Mouse (Mus musculus): ENCODE measurements around the gene Fes. TPM values are rescaled to one million over a fixed set of nuclear protein-coding genes. Genes with fewer than 3 reads are reported as not detected.

Gene Fes
- polyA plus RNA-seq, 1 experiment from 2014 or later = 9.0 TPM

GRCm38 (mm10) chr7:80352920-80353319, 34.8 kb downstream of the Fes start:
- peaks cover 18% of the 10 kb centered on the region for H3K4me1 ChIP-seq
- WGBS = 93% methylated on average over 8 of the region's 8 CpGs

DNA sequence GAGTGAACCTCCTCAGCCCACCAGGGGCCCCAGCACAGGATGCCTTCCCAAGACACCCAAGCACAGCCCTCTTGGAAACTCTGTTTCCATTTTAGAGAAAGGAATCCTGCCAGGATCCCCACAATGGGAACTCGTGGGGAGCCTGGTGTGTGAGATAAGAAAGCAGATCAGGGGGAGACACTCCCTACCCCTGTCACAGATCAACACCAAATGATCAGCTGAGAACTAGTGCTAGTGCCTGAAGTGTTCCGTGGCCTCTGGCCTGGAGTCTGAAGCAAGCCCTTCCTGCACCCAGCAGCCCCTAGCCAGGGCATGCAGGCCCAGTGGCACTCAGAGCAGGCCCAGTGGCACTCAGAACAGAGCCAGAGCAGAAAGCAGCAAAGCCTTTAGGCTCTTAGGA, 36.9 kb downstream of the Fes start:
- H3K9me3 ChIP-seq = no peaks in the 10 kb centered on the region
- ATAC-seq (ENCODE audit: low FRiP score, low read depth) = no peak
- WGBS = 85% methylated on average over 2 of the region's 2 CpGs

More at GRCm38 (mm10) chr7:80352920-80353319, 34.8 kb downstream of the Fes start:
- no peak overlapping the region for H3K4me3 ChIP-seq
- no peak overlapping the region for H3K4me2 ChIP-seq (replicated peaks)
- no peaks in the 10 kb centered on the region for H3K27me3 ChIP-seq (replicated peaks)
- H3K9ac ChIP-seq = no peak overlapping the region
- no peak overlapping the region for H3K27ac ChIP-seq
- no peaks in the 10 kb centered on the region for H3K9me3 ChIP-seq
- no peak for ATAC-seq (ENCODE audit: low FRiP score, low read depth)
- H3K36me3 ChIP-seq = peaks cover 67% of the 10 kb centered on the region

DNA sequence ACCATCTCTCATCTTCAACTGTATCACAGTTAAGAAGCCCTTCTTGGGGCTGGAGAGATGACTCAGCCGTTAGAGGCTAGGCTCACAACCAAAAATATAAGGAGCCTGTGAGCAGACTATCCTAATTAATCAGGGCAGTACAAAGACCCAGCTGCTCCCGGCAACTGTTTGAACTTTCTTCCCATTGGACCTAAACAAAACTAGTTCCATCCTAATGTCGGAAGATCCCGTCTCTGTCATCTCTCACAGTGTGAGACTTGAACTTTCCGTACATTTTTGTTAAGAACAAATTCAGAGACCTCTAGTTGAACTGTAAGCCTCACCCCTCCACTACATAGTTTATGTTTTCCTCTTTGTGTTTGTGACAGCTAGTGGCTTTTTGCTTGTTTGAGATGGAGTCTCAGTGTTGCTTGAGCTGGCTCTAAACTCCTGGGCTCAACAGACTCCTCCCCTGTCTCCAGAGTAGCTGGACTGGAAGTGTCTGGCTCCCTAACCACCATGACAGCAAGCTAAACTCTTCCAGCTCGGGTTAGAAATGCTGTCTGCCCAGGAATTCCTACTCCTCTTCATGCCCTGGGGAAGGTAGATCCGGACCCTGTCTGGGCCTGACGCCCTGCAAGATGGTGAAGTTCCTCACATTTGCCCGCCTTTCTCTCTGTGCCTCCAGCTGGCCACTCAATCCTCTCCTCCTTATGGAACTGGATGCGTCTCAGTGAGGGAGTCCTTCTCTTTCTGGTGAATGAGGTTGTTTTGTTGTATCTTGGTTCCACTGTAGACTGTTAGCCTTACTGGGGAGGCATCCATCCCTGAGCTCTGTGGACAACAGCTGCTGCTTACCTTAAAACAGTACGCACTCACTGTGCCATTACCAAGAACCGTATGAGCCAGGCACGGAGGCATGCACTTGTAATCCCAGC, 39.8 kb downstream of the Fes start:
- H3K4me1 ChIP-seq = peaks cover 20% of the 10 kb centered on the region
- H3K27me3 ChIP-seq (replicated peaks) = no peaks in the 10 kb centered on the region
- H3K4me3 ChIP-seq = no peak overlapping the region
- ATAC-seq (ENCODE audit: low FRiP score, low read depth) = no peak
- 0 out of 2 replicates have a peak overlapping the region, but pooled peaks have one; percentile 1 for H3K4me2 ChIP-seq (replicated peaks)
- WGBS = 64% methylated on average over 13 of the region's 13 CpGs
- no peak overlapping the region for H3K9ac ChIP-seq
- H3K9me3 ChIP-seq = no peaks in the 10 kb centered on the region
- peaks cover 35% of the 10 kb centered on the region for H3K36me3 ChIP-seq
- H3K27ac ChIP-seq = peak overlapping the region; percentile 1; the same call in 1 of the 2 replicates

More for the DNA sequence above, 36.9 kb downstream of the Fes start:
- H3K27me3 ChIP-seq (replicated peaks) = no peaks in the 10 kb centered on the region
- no peak overlapping the region for H3K4me2 ChIP-seq (replicated peaks)
- peaks cover 50% of the 10 kb centered on the region for H3K36me3 ChIP-seq
- H3K27ac ChIP-seq = no peak overlapping the region
- H3K4me3 ChIP-seq = no peak overlapping the region
- H3K4me1 ChIP-seq = peaks cover 13% of the 10 kb centered on the region
- no peak overlapping the region for H3K9ac ChIP-seq

DNA sequence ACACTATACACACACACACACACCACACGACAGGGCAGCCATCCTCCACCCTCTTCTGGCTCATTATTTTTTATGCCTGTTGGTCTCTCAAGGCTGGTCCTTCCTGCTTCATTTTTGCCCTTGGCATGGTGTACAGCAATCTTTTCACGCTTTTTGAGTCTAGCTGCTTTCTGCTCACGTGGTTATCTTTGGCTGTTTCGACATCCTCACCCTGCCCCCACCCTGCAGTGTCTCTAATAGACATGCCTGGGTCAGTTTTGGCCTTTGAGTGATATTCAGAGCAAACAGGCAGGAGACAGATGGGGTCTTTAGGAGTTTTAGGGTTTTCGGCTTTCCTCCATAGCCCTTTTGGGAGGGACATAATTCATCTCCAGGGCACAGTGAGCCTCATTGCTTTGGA, 40.9 kb downstream of the Fes start:
- ATAC-seq (ENCODE audit: low FRiP score, low read depth) = no peak
- WGBS = 89% methylated on average over 5 of the region's 5 CpGs

DNA sequence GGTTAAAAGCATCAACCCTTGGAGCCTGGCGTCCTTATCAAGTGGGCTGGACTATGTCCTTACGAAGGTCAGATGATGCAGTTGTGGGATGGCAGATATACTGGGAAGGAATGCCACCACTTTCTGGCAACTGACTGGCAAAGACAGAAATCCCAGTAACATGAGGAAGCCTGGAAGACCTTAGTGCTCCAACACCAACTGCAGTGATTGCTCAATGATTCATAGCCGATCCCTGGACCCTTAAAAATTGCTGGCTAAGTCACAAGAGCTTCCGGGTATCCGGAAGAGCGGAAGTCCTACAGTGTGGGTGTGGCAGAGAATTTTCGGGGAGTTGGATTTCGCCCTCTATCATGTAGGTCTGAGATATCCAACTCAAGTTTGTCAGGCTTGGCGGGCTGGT, 41.6 kb downstream of the Fes start:
- Histone ChIP-seq H3K36me3 (peaks cover 21% of the 10 kb centered on the region), H3K27me3 (replicated peaks) (no peaks in the 10 kb centered on the region), H3K4me3 (no peak overlapping the region), H3K4me2 (replicated peaks) (no peak overlapping the region), H3K27ac (no peak overlapping the region), H3K4me1 (peaks cover 33% of the 10 kb centered on the region), H3K9ac (no peak overlapping the region), H3K9me3 (no peaks in the 10 kb centered on the region)
- 97% methylated on average over 9 of the region's 9 CpGs for WGBS
- no peak for ATAC-seq (ENCODE audit: low FRiP score, low read depth)

More for the DNA sequence above, 40.9 kb downstream of the Fes start:
- Histone ChIP-seq H3K4me1 (peaks cover 28% of the 10 kb centered on the region), H3K9me3 (no peaks in the 10 kb centered on the region), H3K27ac (no peak overlapping the region), H3K4me2 (replicated peaks) (no peak overlapping the region), H3K36me3 (peaks cover 26% of the 10 kb centered on the region), H3K4me3 (no peak overlapping the region), H3K9ac (no peak overlapping the region), H3K27me3 (replicated peaks) (no peaks in the 10 kb centered on the region)

- 0 out of 2 replicates have a peak, but pooled peaks have one; percentile 4 for ATAC-seq (ENCODE audit: low FRiP score, low read depth)
- 28% methylated on average over 19 of the region's 19 CpGs for WGBS
- H3K27ac ChIP-seq = peak overlapping the region; percentile 38; the same call in 1 of the 2 replicates
- peak overlapping the region; percentile 68 for H3K9ac ChIP-seq
- no peaks in the 10 kb centered on the region for H3K9me3 ChIP-seq
- H3K27me3 ChIP-seq (replicated peaks) = no peaks in the 10 kb centered on the region
- peaks cover 8% of the 10 kb centered on the region for H3K36me3 ChIP-seq
- peaks cover 51% of the 10 kb centered on the region for H3K4me1 ChIP-seq
- peak overlapping the region; percentile 50 for H3K4me3 ChIP-seq
- peak overlapping the region; percentile 78 for H3K4me2 ChIP-seq (replicated peaks)
Measured at GRCm38 (mm10) chr7:80343270-80344018, 44.3 kb downstream of the Fes start.

- Histone ChIP-seq H3K27ac (peak within 1 kb of the TSS; percentile 38; the same call in 1 of the 2 replicates), H3K9me3 (no peaks in the 10 kb centered on the region), H3K4me1 (peaks cover 52% of the 10 kb centered on the region), H3K27me3 (replicated peaks) (no peaks in the 10 kb centered on the region), H3K9ac (peak within 1 kb of the TSS; percentile 68), H3K4me3 (peak within 1 kb of the TSS; percentile 50), H3K36me3 (peaks cover 8% of the 10 kb centered on the region), H3K4me2 (replicated peaks) (peak within 1 kb of the TSS; percentile 78)
- 2% methylated on average over 25 of the region's 25 CpGs for WGBS
- 0 out of 2 replicates have a peak, but pooled peaks have one; percentile 4 for ATAC-seq (ENCODE audit: low FRiP score, low read depth)
Measured at GRCm38 (mm10) chr7:80342858-80343257, 44.9 kb downstream of the Fes start, which contains the start of gene Hddc3. Gene Hddc3, plus strand, starts transcription at chr7:80343104.

DNA sequence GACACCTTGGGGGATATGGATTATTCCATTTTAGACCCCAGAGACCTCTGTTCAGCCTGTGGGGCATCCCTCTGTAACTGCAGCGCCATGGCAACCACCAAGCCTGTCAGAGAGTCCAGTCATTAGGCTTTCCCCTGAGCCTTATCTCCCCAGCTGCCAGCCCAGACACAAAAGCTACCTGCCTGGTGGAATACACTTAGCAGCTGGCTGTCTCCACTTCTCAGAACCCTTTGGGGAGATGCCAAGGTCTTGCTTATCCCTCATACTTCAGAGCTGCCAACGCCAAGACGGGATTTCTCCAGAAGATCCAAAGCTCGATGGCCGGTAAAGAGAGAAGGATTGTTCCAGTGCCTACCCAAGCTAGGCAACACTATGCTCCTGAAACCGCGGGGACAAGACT, 46.0 kb downstream of the Fes start:
- H3K4me1 ChIP-seq = peaks cover 45% of the 10 kb centered on the region
- no peak for ATAC-seq (ENCODE audit: low FRiP score, low read depth)
- H3K36me3 ChIP-seq = peaks cover 17% of the 10 kb centered on the region
- H3K9me3 ChIP-seq = no peaks in the 10 kb centered on the region
- H3K27me3 ChIP-seq (replicated peaks) = no peaks in the 10 kb centered on the region
- no peak overlapping the region for H3K27ac ChIP-seq
- H3K9ac ChIP-seq = no peak overlapping the region
- 74% methylated on average over 7 of the region's 7 CpGs for WGBS
- H3K4me2 ChIP-seq (replicated peaks) = no peak overlapping the region
- no peak overlapping the region for H3K4me3 ChIP-seq

GRCm38 (mm10) chr7:80340793-80341192, 47.0 kb downstream of the Fes start, which contains the start of gene Unc45a:
Gene Unc45a, minus strand, starts transcription at chr7:80341005.
- ATAC-seq (ENCODE audit: low FRiP score, low read depth) = peak; percentile 59
- Histone ChIP-seq H3K9me3 (no peaks in the 10 kb centered on the region), H3K27me3 (replicated peaks) (no peaks in the 10 kb centered on the region), H3K36me3 (peaks cover 24% of the 10 kb centered on the region), H3K4me1 (peaks cover 45% of the 10 kb centered on the region), H3K9ac (peak within 1 kb of the TSS; percentile 78), H3K4me3 (peak within 1 kb of the TSS; percentile 64), H3K4me2 (replicated peaks) (peak within 1 kb of the TSS; percentile 86), H3K27ac (peak within 1 kb of the TSS; percentile 72)
- WGBS = 2% methylated on average over 11 of the region's 11 CpGs

- Histone ChIP-seq H3K4me3 (peak overlapping the region; percentile 64), H3K4me1 (peaks cover 45% of the 10 kb centered on the region), H3K27me3 (replicated peaks) (no peaks in the 10 kb centered on the region), H3K27ac (peak overlapping the region; percentile 72), H3K36me3 (peaks cover 26% of the 10 kb centered on the region), H3K9me3 (no peaks in the 10 kb centered on the region), H3K9ac (peak overlapping the region; percentile 78), H3K4me2 (replicated peaks) (peak overlapping the region; percentile 86)
- peak; percentile 95 for ATAC-seq (ENCODE audit: low FRiP score, low read depth)
- WGBS = under 1% methylated on average over 45 of the region's 45 CpGs
Measured at GRCm38 (mm10) chr7:80339793-80340628, 47.7 kb downstream of the Fes start.

GRCm38 (mm10) chr7:80339371-80339770, 48.4 kb downstream of the Fes start:
- peak overlapping the region; percentile 64 for H3K4me3 ChIP-seq
- H3K4me2 ChIP-seq (replicated peaks) = peak overlapping the region; percentile 86
- WGBS = 10% methylated on average over 17 of the region's 17 CpGs
- H3K36me3 ChIP-seq = peaks cover 32% of the 10 kb centered on the region
- peak overlapping the region; percentile 78 for H3K9ac ChIP-seq
- ATAC-seq (ENCODE audit: low FRiP score, low read depth) = no peak
- H3K27ac ChIP-seq = 0 out of 2 replicates have a peak overlapping the region, but pooled peaks have one; percentile 42
- peaks cover 45% of the 10 kb centered on the region for H3K4me1 ChIP-seq
- no peaks in the 10 kb centered on the region for H3K27me3 ChIP-seq (replicated peaks)
- H3K9me3 ChIP-seq = no peaks in the 10 kb centered on the region

Data from neural tube, embryonic 12.5 days (tissue).